Mouse (Mus musculus): Measurements from ENCODE around the gene Ugt1a7c.
"Not testable (repeated sequence)": the region's sequence is repeated elsewhere in the genome, so short reads cannot be mapped to it uniquely, and the experiment has no call there.

GRCm38 (mm10) chr1:88143966-88144675 is 49.3 kb downstream of the Ugt1a7c start:
- TF ChIP-seq CTCF (IDR thresholded peaks at IDR 0.05; ENCODE audit: borderline replicate concordance, control insufficient read depth, extremely low read depth, insufficient read depth, low read length, poor library complexity); POLR2A (IDR thresholded peaks at IDR 0.05; ENCODE audit: control insufficient read depth, extremely low read depth, insufficient read depth, low read length, poor library complexity): not testable (repeated sequence)

Data from thymus, adult 2 months (tissue).